Comparison of ENCODE assay signal across 8 mouse cellular contexts in the genomic region with DNA sequence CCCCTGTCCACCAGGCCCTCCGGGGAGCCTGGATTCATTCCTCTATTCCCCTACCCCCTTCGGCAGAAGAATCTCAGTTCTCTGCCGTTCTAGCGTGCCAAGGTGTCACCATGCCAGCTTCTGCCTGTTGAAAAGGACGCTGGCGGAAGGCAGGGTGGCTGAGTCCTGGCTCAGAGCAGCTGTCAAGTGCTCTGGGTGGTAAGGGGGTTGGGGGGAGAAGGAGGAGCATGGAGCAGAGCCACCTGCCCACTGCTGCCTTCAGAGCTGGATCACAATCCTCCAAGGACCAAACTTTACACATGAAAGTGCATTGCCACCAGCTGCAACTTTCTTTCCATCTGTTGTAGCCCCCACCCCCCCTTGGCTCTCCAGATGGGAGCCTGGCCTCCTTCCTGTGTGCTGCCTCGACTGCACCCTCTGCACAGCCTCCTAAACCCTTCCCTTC. TPM values are rescaled to one million over a fixed set of nuclear protein-coding genes. Genes with fewer than 3 reads are reported as not detected.
DNase-seq lines count a peak whose midpoint lies in the region; ATAC-seq and TF ChIP-seq lines count a peak whose summit lies in the region.

No protein-coding gene starts in this region.

- H3K9ac ChIP-seq in ES-E14 (ENCODE audit: insufficient read depth, low read depth, low read length, poor library complexity, severe bottlenecking), result peak overlapping the region; percentile 16; the same call in 1 of the 2 replicates
- no peak overlapping the region for H3K9ac ChIP-seq in stomach, embryonic 15.5 days

- no peaks in the 10 kb centered on the region for H3K9me3 ChIP-seq in ES-E14 (ENCODE audit: control insufficient read depth, insufficient read depth, low read depth, low read length)
- no peaks in the 10 kb centered on the region for H3K9me3 ChIP-seq in stomach, embryonic 15.5 days

- intact Hi-C loops in gastrocnemius, adult 2 months (cut with DNase I), result no loop called here
- intact Hi-C loops in left cerebral cortex, postnatal 10 days (cut with DNase I), result no loop called here

- no peak for TF ChIP-seq CTCF in gastrocnemius, adult 2 months (IDR thresholded peaks at IDR 0.05)

- 51% methylated on average over 7 of the region's 7 CpGs for WGBS in stomach, embryonic 15.5 days

- no peak overlapping the region for H3K4me3 ChIP-seq in ES-E14 (ENCODE audit: insufficient read depth in 1 of 2, low read depth in 1 of 2, low read length in 2 of 2, poor library complexity in 1 of 2, severe bottlenecking in 1 of 2)
- no peak overlapping the region for H3K4me3 ChIP-seq in brown adipose tissue, adult 24 weeks (ENCODE audit: insufficient read depth, low read depth, low read length)
- H3K4me3 ChIP-seq in gastrocnemius, adult 2 months, result peak overlapping the region; percentile 54
- H3K4me3 ChIP-seq in stomach, embryonic 15.5 days (replicated peaks), result no peak overlapping the region

- ATAC-seq in stomach, embryonic 15.5 days (ENCODE audit: insufficient read depth, low FRiP score, low read depth), result no peak
- no peak for ATAC-seq in inflammation-experienced regulatory T-cells, adult 6 months

- peaks cover 27% of the 10 kb centered on the region for H3K36me3 ChIP-seq in ES-E14 (ENCODE audit: control insufficient read depth, insufficient read depth, low read length, poor library complexity, severe bottlenecking)
- peaks cover 28% of the 10 kb centered on the region for H3K36me3 ChIP-seq in stomach, embryonic 15.5 days

- no peaks in the 10 kb centered on the region for H3K27me3 ChIP-seq in stomach, embryonic 15.5 days (replicated peaks)

- in situ Hi-C loops in ES-E14 (cut with MboI; ENCODE audit: low sequenced_read_pairs in 2 of 2, unreplicated experiment in 2 of 2), result loop anchor here in 1 of 2 experiments (10.0 kb wide), 1 partner anchor 133 kb away; no protein-coding TSS in a partner anchor

- no peak overlapping the region for H3K27ac ChIP-seq in ES-E14 (ENCODE audit: insufficient read depth, low read depth, low read length, poor library complexity, severe bottlenecking)
- H3K27ac ChIP-seq in brown adipose tissue, adult 24 weeks (replicated peaks; ENCODE audit: low read depth, low read length), result 0 out of 2 replicates have a peak overlapping the region, but pooled peaks have one; percentile 24
- peak overlapping the region; percentile 89 for H3K27ac ChIP-seq in gastrocnemius, adult 2 months
- peak overlapping the region; percentile 51; the same call in 1 of the 2 replicates for H3K27ac ChIP-seq in stomach, embryonic 15.5 days

- DNase-seq in ES-E14 (ENCODE audit: low read depth, low spot score), result no peak
- DNase-seq in gastrocnemius, adult 2 months, result peak; percentile 86
- DNase-seq in left cerebral cortex, postnatal 10 days (ENCODE audit: extremely low spot score in 1 of 2, low spot score in 2 of 2), result peak; percentile 71 to 76
- no peak for DNase-seq in urinary bladder, adult 2 months (ENCODE audit: low spot score)
- DNase-seq in adrenal gland, postnatal 4 days (ENCODE audit: low spot score in 2 of 2), result no peak

- no peak overlapping the region for H3K4me2 ChIP-seq in stomach, embryonic 15.5 days

- H3K4me1 ChIP-seq in ES-E14 (ENCODE audit: control insufficient read depth in 2 of 2, insufficient read depth in 2 of 2, low read length in 2 of 2, poor library complexity in 1 of 2), result peaks cover 0 to 3% of the 10 kb centered on the region in 2 experiments; a peak in 1 of 4 replicates
- peaks cover 9% of the 10 kb centered on the region; the same call in 1 of the 2 replicates for H3K4me1 ChIP-seq in brown adipose tissue, adult 24 weeks (ENCODE audit: control insufficient read depth, insufficient read depth, insufficient read length, low read length)
- H3K4me1 ChIP-seq in stomach, embryonic 15.5 days, result no peaks in the 10 kb centered on the region

TF ChIP-seq in ES-E14, 5 proteins besides CTCF, POLR2A, EP300 and RAD21:
- TF ChIP-seq HCFC1 (IDR thresholded peaks at IDR 0.05; ENCODE audit: borderline replicate concordance, insufficient read depth, low read length) (no peak), ZC3H11A (IDR thresholded peaks at IDR 0.05; ENCODE audit: borderline replicate concordance, low read depth, low read length) (no peak), CHD2 (IDR thresholded peaks at IDR 0.05; ENCODE audit: low read depth, low read length) (no peak), MAFK (IDR thresholded peaks at IDR 0.05; ENCODE audit: insufficient read depth, low read depth, low read length) (no peak), ZNF384 (IDR thresholded peaks at IDR 0.05; ENCODE audit: low read depth, low read length) (no peak)
TF ChIP-seq in ES-E14: peak in this region for 0.

RNA-seq across cellular contexts. Expression of a gene that starts 7.8 kb away (rescaled TPM):
- 145 and 156 TPM in 2 replicates for total RNA-seq in ES-E14 (2012; rRNA removed)
- 36.4 and 42.8 TPM in 2 replicates for polyA plus RNA-seq in brown adipose tissue, adult 24 weeks (2012; ENCODE audit: insufficient read depth, insufficient read length, missing spikeins)
- 10 to 100 TPM; 42.4 to 49.5 TPM for total RNA-seq in gastrocnemius, adult 2 months (2021)
- 10 to 100 TPM; 78.8 to 79.4 TPM for total RNA-seq in left cerebral cortex, postnatal 10 days (2021)
- polyA plus RNA-seq in stomach, embryonic 15.5 days (2015; fragmentation: Nextera tagmentation; extraction: Ambion mirVana), result 96.3 and 105 TPM in 2 replicates
- 55.1 and 66.5 TPM in 2 replicates for polyA plus RNA-seq in urinary bladder, adult 2 months (2012; rRNA removed)
- 10 to 100 TPM; 63.5 to 83.2 (median 70.3) TPM for polyA plus RNA-seq in inflammation-experienced regulatory T-cells, adult 6 months (2017; shearing (Covaris generic))
- total RNA-seq in adrenal gland, postnatal 4 days (2021), result 10 to 100 TPM; 64.7 to 71.1 TPM

RNA-seq across cellular contexts. Expression of a gene that starts 21.6 kb away (rescaled TPM):
- 21.5 and 30.8 TPM in 2 replicates for total RNA-seq in ES-E14 (2012; rRNA removed)
- 83.2 and 94.8 TPM in 2 replicates for polyA plus RNA-seq in brown adipose tissue, adult 24 weeks (2012; ENCODE audit: insufficient read depth, insufficient read length, missing spikeins)
- 100 to 1,000 TPM; 190 to 208 TPM for total RNA-seq in gastrocnemius, adult 2 months (2021)
- total RNA-seq in left cerebral cortex, postnatal 10 days (2021), result 100 to 1,000 TPM; 140 to 143 TPM
- polyA plus RNA-seq in stomach, embryonic 15.5 days (2015; fragmentation: Nextera tagmentation; extraction: Ambion mirVana), result 142 and 151 TPM in 2 replicates
- polyA plus RNA-seq in urinary bladder, adult 2 months (2012; rRNA removed), result 79.1 and 103 TPM in 2 replicates
- 100 to 1,000 TPM; 127 to 172 (median 157) TPM for polyA plus RNA-seq in inflammation-experienced regulatory T-cells, adult 6 months (2017; shearing (Covaris generic))
- total RNA-seq in adrenal gland, postnatal 4 days (2021), result 100 to 1,000 TPM; 122 to 124 TPM

RNA-seq across cellular contexts. Expression of a gene that starts 55.4 kb away (rescaled TPM):
- total RNA-seq in ES-E14 (2012; rRNA removed), result 19.6 and 26.2 TPM in 2 replicates
- polyA plus RNA-seq in brown adipose tissue, adult 24 weeks (2012; ENCODE audit: insufficient read depth, insufficient read length, missing spikeins), result 11.0 and 14.8 TPM in 2 replicates
- 1 to 10 TPM; 1.5 to 2.1 TPM for total RNA-seq in gastrocnemius, adult 2 months (2021)
- 1 to 10 TPM; 2.9 TPM for total RNA-seq in left cerebral cortex, postnatal 10 days (2021)
- 13.7 and 17.5 TPM in 2 replicates for polyA plus RNA-seq in stomach, embryonic 15.5 days (2015; fragmentation: Nextera tagmentation; extraction: Ambion mirVana)
- polyA plus RNA-seq in urinary bladder, adult 2 months (2012; rRNA removed), result 20.8 and 23.0 TPM in 2 replicates
- 10 to 100 TPM; 11.4 to 28.1 (median 26.5) TPM for polyA plus RNA-seq in inflammation-experienced regulatory T-cells, adult 6 months (2017; shearing (Covaris generic))
- total RNA-seq in adrenal gland, postnatal 4 days (2021), result 10 to 100 TPM; 21.9 to 27.8 TPM

Comparison
In these comparisons a context has a peak if more than half of its experiments do, and no peak if none do; other contexts are left out.
1. DNase-seq: peak in gastrocnemius, adult 2 months (single experiment) and left cerebral cortex, postnatal 10 days (2 of 2); none in ES-E14 (single experiment), urinary bladder, adult 2 months (single experiment) and adrenal gland, postnatal 4 days (0 of 2).